Mouse (Mus musculus) adrenal gland, adult 2 months (tissue): Measurements from ENCODE around the gene Fbxw7. TPM values are rescaled to one million over a fixed set of nuclear protein-coding genes. Genes with fewer than 3 reads are reported as not detected.

Source experiments
- DNase-seq: peaks from one replicate; pipeline ENCODE4 v3.0.0; 2021
- polyA plus RNA-seq: library from polyadenylated mRNA; depleted of rRNA; stranded (reverse); fragments of >200 nt; gene quantifications from 2 replicates; pipeline ENCODE4 v1.2.3, GENCODE M21; 2012
- total RNA-seq, 2 experiments: library from RNA; stranded (reverse); gene quantifications; 2 replicates each; pipeline ENCODE4 v1.2.3; 2021

Gene Fbxw7
- total and polyA plus RNA-seq, 3 experiments: 2.7 to 17.0 (median 16.6) TPM

DNA sequence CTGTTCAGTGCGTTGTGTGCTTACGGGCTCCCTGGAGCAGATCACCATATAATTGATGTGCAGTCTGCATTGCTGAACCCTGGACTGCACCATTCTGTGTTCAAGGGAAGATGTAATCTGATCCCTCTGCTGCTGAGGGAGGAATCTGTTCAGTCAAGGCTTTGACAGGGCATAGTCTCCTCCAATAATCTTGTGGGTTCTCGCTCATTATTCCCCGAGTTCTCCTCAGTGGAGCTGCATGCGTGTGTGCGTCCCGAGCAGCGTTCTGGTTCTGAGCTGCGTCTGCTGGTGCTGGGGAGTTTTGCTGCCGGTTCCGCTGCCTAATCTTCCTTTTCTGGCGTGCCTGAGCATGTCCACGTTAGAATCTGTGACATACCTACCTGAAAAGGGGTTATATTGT, 137.1 kb downstream of the Fbxw7 start:
- peak; percentile 77 for DNase-seq

- DNase-seq: no peak
Observed at GRCm38 (mm10) chr3:84952585-84953187, 137.6 kb downstream of the Fbxw7 start.

GRCm38 (mm10) chr3:84955011-84955775, 140.1 kb downstream of the Fbxw7 start:
- no peak for DNase-seq

DNA sequence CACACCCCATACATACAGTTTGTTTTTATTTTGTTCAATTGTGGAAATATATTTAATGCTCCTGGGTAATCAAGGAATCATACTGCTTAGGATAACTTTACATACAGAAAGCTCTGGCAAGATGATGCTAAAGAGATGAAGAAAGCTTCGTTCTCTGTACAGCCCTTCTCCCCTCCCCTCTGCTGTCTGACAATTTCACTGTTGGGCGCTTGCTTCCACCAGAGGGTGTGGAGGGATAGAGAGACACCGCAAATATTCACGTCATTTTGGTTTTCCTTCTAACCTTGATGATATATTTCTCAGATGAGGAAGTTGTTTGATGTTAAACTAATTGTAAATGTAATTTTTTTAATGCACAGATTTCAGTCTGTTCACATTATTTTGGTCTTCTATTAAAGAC, 140.8 kb downstream of the Fbxw7 start:
- no peak for DNase-seq

DNA sequence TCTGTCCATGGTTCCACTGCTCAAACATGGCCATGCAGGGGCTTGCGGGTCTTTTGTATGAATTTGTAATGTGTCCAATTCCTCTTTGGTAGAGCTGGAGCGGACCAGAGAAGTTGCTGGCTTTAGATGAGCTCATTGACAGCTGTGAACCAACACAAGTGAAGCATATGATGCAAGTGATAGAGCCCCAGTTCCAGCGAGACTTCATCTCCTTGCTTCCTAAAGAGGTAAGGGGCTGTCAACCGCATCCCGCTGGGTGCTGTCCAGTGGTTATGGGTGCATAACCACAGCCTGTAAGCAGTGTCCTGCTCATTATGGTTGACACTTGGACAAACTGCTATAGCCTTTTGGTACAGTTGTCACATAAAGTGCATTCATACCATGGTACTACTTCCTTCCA, 150.1 kb downstream of the Fbxw7 start:
- no peak for DNase-seq

DNA sequence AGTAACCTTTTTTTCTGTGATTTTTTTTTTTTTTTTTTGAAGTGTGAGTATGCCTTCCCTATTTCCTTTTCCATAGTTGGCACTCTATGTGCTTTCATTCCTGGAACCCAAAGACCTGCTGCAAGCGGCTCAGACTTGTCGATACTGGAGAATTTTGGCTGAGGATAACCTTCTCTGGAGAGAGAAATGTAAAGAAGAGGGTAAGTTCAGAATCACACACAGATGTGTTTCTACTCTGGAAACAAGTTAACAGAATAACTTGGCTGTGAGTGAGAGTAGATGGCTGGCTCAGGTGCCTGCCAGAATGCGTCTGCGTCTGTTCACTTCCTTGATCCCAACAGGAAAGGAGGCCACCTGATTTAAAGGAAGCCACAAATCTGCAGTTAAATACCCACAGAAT, 152.3 kb downstream of the Fbxw7 start:
- no peak for DNase-seq

GRCm38 (mm10) chr3:84971561-84971960, 156.5 kb downstream of the Fbxw7 start:
- DNase-seq: no peak

GRCm38 (mm10) chr3:84972881-84973280, 157.8 kb downstream of the Fbxw7 start:
- no peak for DNase-seq

DNA sequence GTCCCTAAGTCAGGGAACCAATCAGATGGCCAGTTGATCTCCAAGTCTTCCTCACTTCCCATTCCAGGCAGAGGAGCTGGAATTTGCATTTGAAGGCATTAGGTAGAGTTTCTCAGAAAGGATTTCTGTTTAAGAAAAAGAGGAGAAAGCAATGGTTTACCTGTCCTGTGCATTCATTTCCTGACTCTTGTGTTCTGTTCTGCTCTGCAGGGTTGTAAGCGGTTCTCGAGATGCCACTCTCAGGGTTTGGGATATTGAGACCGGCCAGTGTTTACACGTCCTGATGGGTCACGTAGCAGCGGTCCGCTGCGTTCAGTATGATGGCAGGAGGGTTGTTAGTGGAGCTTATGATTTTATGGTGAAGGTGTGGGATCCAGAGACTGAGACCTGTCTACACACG, 159.1 kb downstream of the Fbxw7 start:
- DNase-seq: no peak

DNA sequence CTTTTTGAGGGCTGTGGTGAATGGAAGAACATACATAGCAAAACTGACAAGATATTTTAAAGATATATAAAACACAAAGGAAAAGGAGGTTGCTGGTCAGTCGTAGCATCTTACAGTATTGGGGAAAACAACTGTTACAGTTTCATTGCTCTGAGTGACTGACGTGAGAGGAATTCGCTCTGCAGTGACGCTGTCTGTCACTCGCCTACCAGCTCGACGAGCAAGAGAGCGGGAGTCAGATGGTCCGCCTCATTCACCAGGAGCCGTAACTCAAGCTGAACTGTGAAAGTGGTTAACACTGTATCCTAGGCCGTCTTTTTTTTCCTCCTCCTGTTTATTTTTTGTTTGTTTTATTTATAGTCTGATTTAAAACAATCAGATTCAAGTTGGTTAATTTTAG, 163.6 kb downstream of the Fbxw7 start:
- no peak for DNase-seq

- DNase-seq: no peak
Observed at GRCm38 (mm10) chr3:84980158-84980557, 165.1 kb downstream of the Fbxw7 start.

- no peak for DNase-seq
Observed at GRCm38 (mm10) chr3:84982688-84983087, 167.6 kb downstream of the Fbxw7 start.

- no peak for DNase-seq
Observed at GRCm38 (mm10) chr3:84985121-84985625, 170.1 kb downstream of the Fbxw7 start.

DNA sequence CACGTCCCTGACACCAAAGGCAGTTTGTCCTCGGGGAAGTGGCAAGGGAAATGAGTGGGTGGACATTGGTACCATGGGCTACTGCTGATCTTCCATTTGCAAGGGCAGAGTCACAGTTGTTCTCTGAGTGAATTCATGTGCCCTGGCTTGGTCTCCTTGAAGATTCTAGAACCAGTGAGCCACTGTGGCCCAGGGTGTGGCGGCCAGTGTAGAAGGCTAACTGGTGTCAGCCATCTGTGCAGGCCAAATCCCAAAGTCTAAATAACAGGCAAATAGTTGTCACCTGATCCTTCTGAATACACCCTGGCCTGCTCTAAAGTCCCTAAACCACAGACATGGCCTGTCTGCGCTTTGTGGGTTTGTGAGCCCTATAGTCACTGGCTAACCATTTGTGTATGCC, 173.8 kb downstream of the Fbxw7 start:
- no peak for DNase-seq

- no peak for DNase-seq
Observed at GRCm38 (mm10) chr3:85005257-85005656, 190.2 kb downstream of the Fbxw7 start.

GRCm38 (mm10) chr3:85012889-85013288, 197.8 kb downstream of the Fbxw7 start:
- no peak for DNase-seq

DNA sequence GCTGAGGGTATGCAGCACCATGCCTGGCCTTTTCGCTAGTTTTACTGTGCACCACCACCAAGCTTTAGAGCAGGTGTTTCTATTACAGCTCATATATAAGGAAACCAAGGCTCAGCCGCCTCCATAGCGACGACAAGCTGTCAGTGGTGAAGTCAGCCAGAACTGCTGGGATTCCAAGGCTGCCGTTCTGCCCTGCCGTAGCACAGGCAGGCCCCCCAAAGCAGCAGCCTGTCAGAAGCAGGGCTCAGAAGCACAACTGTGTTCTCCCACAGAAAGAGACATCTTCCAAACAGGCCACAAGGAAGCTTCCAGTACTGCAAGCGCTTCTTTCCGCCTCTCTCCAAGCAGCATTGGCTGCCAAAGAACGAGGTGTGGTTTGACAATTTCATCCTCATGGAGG, 200.6 kb downstream of the Fbxw7 start:
- DNase-seq: no peak

DNA sequence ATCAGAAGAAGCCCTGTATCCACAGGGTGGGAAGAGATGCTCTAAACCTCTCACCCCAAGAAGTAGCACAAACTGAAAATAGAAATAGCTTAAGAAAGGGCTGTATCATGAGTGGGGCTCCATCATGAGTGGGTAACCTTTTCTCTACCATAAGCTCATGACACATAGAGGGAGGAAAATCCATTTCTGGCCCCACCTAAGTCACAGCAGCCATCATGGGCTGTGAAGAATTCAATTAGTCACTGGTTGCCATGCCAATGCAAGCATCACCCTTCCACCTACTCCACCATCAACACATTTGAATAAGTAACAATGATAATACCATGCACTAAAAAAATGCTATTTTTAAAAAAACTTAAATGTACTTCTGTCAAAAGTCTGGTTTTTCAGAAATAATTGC, 205.1 kb downstream of the Fbxw7 start:
- DNase-seq: no peak

DNA sequence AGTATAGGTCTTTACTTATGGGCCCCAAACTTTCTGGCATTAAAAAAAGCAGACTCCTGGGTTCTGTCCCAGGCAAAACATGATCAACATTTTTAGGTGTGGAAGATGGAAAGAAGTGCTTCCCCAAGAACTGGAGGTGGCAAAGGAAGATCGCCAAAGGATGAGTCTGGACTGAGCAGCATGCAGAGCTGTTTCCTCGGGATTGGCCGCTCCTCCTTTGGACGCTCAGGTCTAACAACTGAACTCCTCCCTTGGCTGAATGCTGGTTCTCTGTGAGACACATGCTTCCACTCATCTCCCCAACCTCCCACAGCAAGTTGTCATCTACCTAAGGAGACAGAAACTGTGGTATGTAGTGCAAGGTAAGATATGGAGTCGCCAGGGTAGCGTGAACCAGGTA, 206.7 kb downstream of the Fbxw7 start:
- DNase-seq: no peak

GRCm38 (mm10) chr3:85022800-85023199, 207.7 kb downstream of the Fbxw7 start:
- no peak for DNase-seq

- DNase-seq: no peak
Observed at GRCm38 (mm10) chr3:85024237-85024636, 209.2 kb downstream of the Fbxw7 start.

DNA sequence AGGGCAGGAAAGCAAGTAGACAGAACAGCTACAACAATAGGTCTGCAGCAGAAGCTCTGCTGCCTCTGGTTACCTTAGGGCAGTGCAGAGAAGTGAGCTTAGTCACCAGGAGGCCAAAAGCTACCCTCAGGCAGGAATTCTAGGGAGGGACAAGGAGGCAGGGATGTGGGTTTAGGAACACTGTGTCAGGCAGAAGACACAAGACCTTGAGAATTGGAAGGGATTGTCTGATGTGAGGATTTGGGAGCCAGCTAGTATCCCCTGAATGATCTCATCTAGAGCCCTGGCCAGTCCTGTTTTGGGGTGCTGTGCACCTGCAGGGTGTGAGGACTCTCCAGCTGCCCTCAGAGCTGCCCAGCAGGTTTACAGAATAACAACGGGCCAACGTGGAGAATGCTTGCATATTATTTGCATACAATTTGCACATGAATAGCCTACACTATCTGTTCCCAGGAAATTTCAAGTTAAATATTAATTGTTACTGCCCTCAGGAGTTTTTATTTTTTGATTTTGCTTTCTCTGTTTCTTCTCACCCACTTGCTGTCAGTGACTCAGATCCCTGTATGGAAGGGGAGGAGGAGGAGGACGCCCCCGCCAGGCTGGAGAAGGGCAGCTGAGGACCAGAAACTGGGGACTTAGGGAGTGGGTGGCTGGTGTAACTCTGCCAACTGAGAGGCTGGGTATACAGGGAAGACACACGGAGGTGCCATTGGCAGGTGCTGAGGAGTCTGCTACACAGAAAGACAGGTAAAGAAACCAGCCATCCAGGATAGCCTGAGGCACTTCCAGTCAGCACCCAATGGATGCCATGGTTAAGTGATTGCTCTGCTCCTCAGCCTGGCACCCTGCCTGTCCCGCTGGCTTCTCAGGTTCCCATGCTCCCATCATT, 210.0 kb downstream of the Fbxw7 start:
- DNase-seq: no peak
